Mouse (Mus musculus) A20 (cell line): ENCODE measurements at regions not wholly inside any gene's neighbourhood (a gene's known extent, or its start where the extent isn't known, plus 50 kb on each side); places are given as distances from the start of the nearest gene placed in this dataset.

Experiments
- DNase-seq: peaks from one replicate; pipeline ENCODE4 v3.0.0-alpha.2; 2011; ENCODE audit warnings: low read depth, low spot score

- DNase-seq: no peak
These were observed 131.2 kb upstream of the Lef1 start for GRCm38 (mm10) chr3:130978986-130979642.

GRCm38 (mm10) chr3:130977921-130978700 lies 132.2 kb upstream of the Lef1 start:
- no peak for DNase-seq

- DNase-seq: no peak
These were observed 134.1 kb upstream of the Lef1 start for GRCm38 (mm10) chr3:130976206-130976605.

GRCm38 (mm10) chr3:130975291-130975690 lies 135.0 kb upstream of the Lef1 start:
- DNase-seq: no peak

- DNase-seq: no peak
These were observed 138.1 kb upstream of the Lef1 start for GRCm38 (mm10) chr3:130972126-130972525.

- DNase-seq: no peak
These were observed 145.0 kb upstream of the Lef1 start for GRCm38 (mm10) chr3:130965275-130965674.

GRCm38 (mm10) chr3:130964088-130964487 lies 146.2 kb upstream of the Lef1 start:
- no peak for DNase-seq

GRCm38 (mm10) chr3:130963625-130964024 lies 146.6 kb upstream of the Lef1 start:
- no peak for DNase-seq

GRCm38 (mm10) chr3:130962701-130963472 lies 147.4 kb upstream of the Lef1 start:
- DNase-seq: no peak

GRCm38 (mm10) chr3:130962151-130962633 lies 148.1 kb upstream of the Lef1 start:
- DNase-seq: no peak

GRCm38 (mm10) chr3:130961704-130962103 lies 148.6 kb upstream of the Lef1 start:
- DNase-seq: no peak

- DNase-seq: no peak
These were observed 154.3 kb upstream of the Lef1 start for GRCm38 (mm10) chr3:130955958-130956357.

- no peak for DNase-seq
These were observed 158.9 kb upstream of the Lef1 start for GRCm38 (mm10) chr3:130951381-130951780.

- DNase-seq: no peak
These were observed 159.4 kb upstream of the Lef1 start for GRCm38 (mm10) chr3:130950872-130951271.

- no peak for DNase-seq
These were observed 162.4 kb upstream of the Lef1 start for GRCm38 (mm10) chr3:130947880-130948279.

- DNase-seq: peak; percentile 11
These were observed 163.0 kb upstream of the Lef1 start for GRCm38 (mm10) chr3:130947277-130947606.

- no peak for DNase-seq
These were observed 163.5 kb upstream of the Lef1 start for GRCm38 (mm10) chr3:130946576-130947276.

- DNase-seq: no peak
These were observed 164.3 kb upstream of the Lef1 start for GRCm38 (mm10) chr3:130945861-130946449.

- DNase-seq: no peak
These were observed 164.9 kb upstream of the Lef1 start for GRCm38 (mm10) chr3:130945396-130945795.

GRCm38 (mm10) chr3:130944241-130944640 lies 166.0 kb upstream of the Lef1 start:
- no peak for DNase-seq

GRCm38 (mm10) chr3:130942947-130943630 lies 167.2 kb upstream of the Lef1 start:
- DNase-seq: no peak
